Mouse (Mus musculus) bone marrow macrophage, adult 2 months (primary cell): ENCODE results near the gene Epb41l1.

Experiments used
- CTCF ChIP-seq: IDR thresholded peaks from 2 replicates; pipeline ENCODE4 v1.5.1; 2012; ENCODE audit warnings: low read depth, mild to moderate bottlenecking, low read length, moderate library complexity
- POLR2A ChIP-seq: IDR thresholded peaks from 2 replicates; pipeline ENCODE4 v1.6.1; 2012; ENCODE audit warnings: mild to moderate bottlenecking, low read depth, low read length, borderline replicate concordance

- TF ChIP-seq POLR2A: no peak
- no peak for TF ChIP-seq CTCF
Measured at GRCm38 (mm10) chr2:156451225-156452148, 30.8 kb downstream of the Epb41l1 start.
